Mouse (Mus musculus): ENCODE data around the gene Ankrd23. TPM values are rescaled to one million over a fixed set of nuclear protein-coding genes. Genes with fewer than 3 reads are reported as not detected.
A peak's percentile ranks its signal among the peaks of the same experiment; 100 is the strongest.

Ankrd23 gene
- polyA plus RNA-seq, 1 experiment from 2014 or later, result 18.9 TPM

DNA sequence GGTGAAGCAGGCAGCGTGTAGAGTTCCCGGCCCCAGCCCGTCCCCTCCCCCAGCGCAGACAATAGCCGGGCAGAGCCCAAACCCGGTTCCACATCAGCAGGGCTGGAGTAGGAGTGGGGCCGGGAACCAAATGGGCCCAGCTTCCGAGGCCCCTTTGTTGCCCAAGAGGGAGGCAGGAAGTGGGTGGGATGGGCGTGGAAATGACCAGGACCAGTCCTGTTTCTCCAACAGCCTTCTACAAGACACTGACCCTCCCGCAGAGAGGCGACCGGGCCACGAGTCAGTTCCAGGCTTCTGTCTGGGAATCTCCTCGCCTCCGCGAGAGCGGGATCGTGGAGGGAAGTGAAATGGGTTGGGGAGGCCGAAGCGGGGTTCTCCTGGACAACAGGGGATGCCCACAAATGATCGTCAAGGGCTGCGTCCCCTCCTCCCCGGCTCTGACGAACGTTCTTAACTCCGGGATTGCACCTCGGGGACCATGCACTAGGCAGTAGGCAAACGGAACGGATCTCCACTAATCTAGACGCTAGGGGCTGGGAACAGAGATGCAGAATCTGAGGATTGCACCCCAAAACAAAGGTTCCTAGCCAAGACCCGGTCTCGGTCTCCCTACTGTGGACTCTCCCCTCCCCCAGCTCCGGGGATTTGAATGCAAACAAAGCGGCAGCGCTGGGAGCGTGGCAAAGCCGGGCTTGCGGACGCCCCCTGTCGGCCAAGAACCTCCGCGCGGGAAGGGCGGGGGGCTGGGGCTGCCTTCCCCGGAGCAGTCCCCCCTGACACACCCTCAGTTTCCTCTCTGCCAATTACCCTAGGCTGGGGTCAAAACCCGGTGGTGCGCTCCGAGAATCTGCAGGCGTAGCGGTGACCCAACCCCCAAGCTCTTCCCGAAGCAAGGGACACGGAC lies 20.1 kb upstream of the Ankrd23 start:
- 0% methylated on average over 50 of the region's 52 CpGs for WGBS
- peak overlapping the region; percentile 79 for H3K4me2 ChIP-seq (ENCODE audit: low read length)
- peaks cover 34 to 39% of the 10 kb centered on the region in 2 experiments for H3K4me1 ChIP-seq (ENCODE audit: control insufficient read depth in 2 of 2, insufficient read depth in 2 of 2, low read length in 2 of 2)
- peak; percentile 64 for ATAC-seq (ENCODE audit: insufficient number of reproducible peaks, insufficient read depth, low FRiP score, low read depth)
- no peaks in the 10 kb centered on the region for H3K9me3 ChIP-seq (ENCODE audit: control insufficient read depth, low read length)
- no peaks in the 10 kb centered on the region for H3K27me3 ChIP-seq (ENCODE audit: control insufficient read depth, insufficient read depth, low read length)
- peak overlapping the region; percentile 78 to 83 for H3K4me3 ChIP-seq (ENCODE audit: control insufficient read depth in 1 of 2, insufficient read depth in 1 of 2, low read depth in 1 of 2, low read length in 2 of 2)
- H3K27ac ChIP-seq (replicated peaks in 1 of 2; ENCODE audit: control insufficient read depth in 1 of 2, insufficient read depth in 1 of 2, low read depth in 2 of 2, low read length in 2 of 2), result peak overlapping the region; percentile 95
- peaks cover 37% of the 10 kb centered on the region for H3K36me3 ChIP-seq (ENCODE audit: control insufficient read depth, insufficient read depth, low read length)
- H3K9ac ChIP-seq (ENCODE audit: low read length), result peak overlapping the region; percentile 96

DNA sequence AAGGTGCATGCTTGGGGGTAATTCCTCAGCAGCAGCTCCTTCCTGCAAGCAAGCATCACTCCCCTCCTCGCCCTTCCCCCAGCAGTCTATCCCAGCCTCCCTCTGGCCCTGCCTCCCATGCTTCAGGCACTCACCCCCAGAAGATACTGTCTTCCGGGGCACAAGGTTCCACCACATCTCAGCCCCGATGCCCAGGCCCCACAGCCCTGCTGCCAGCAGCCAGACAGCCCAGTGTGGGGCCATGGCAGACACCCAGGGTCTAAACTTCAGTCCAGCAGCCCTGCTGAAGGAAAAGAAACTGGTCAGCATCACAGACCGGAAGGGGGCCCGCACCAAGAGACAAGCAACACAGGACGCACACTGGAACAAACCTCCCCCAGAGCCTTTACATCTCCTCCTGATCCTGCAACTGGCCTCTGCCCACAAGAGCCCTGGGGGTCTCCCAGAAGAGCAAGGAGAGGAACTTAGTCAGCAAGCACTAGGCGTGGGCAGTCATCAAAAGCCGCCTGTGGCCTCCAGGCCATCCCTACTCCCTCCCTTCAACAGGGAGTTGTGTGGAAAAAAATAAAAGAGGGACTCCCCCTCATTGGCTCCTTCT lies 19.2 kb upstream of the Ankrd23 start:
- H3K36me3 ChIP-seq (ENCODE audit: control insufficient read depth, insufficient read depth, low read length), result peaks cover 46% of the 10 kb centered on the region
- ATAC-seq (ENCODE audit: insufficient number of reproducible peaks, insufficient read depth, low FRiP score, low read depth), result no peak

DNA sequence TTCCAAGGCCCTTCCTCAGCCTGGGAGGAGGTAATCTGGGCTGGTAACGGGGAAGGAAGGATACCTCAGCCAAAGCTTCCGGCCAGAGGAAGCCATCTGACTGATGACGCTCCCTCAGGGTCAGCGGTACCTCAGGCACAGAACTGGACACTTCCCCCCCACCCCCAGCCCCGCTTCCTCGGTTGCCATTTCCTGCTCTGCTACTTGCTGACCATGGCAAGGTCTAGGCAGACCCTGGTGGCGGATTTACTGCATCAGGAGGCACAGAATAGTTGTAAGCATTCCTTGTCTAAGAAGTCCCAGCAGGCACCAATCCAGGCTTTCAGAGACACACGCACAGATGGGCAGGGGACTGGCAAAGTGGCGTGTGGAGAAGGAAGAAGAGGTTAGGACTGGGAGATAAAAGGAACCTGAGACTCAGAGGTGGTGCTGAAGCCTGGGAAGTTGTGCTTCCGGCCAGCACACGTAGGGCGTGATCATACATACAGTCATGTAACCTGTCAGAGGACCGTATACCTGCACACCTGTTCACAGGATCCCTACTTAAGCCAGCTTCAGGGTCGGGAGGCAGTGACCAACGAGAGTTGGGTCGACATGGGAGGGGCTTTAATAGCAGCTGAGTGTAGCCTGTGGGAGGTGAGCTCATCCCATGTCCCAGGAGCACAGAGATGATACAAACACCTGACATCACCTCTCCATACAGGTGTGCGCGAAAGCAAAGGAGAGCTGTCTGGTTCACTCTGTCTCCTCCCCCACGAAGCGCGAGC lies 18.1 kb upstream of the Ankrd23 start:
- Histone ChIP-seq H3K4me3 (ENCODE audit: control insufficient read depth in 1 of 2, insufficient read depth in 1 of 2, low read depth in 1 of 2, low read length in 2 of 2) (peak overlapping the region; percentile 4 to 83; a peak in 3 of 4 replicates), H3K4me1 (ENCODE audit: control insufficient read depth in 2 of 2, insufficient read depth in 2 of 2, low read length in 2 of 2) (peaks cover 28 to 31% of the 10 kb centered on the region in 2 experiments), H3K36me3 (ENCODE audit: control insufficient read depth, insufficient read depth, low read length) (peaks cover 57% of the 10 kb centered on the region), H3K27ac (replicated peaks in 1 of 2; ENCODE audit: control insufficient read depth in 1 of 2, insufficient read depth in 1 of 2, low read depth in 2 of 2, low read length in 2 of 2) (peak overlapping the region; percentile 39 to 95; a peak in 2 of 4 replicates), H3K9me3 (ENCODE audit: control insufficient read depth, low read length) (no peaks in the 10 kb centered on the region), H3K27me3 (ENCODE audit: control insufficient read depth, insufficient read depth, low read length) (no peaks in the 10 kb centered on the region), H3K9ac (ENCODE audit: low read length) (peak overlapping the region; percentile 96), H3K4me2 (ENCODE audit: low read length) (peak overlapping the region; percentile 79)
- ATAC-seq (ENCODE audit: insufficient number of reproducible peaks, insufficient read depth, low FRiP score, low read depth), result no peak
- WGBS, result 74% methylated on average over 21 of the region's 21 CpGs

More for the DNA sequence above, 19.2 kb upstream of the Ankrd23 start:
- Histone ChIP-seq H3K27ac (replicated peaks in 1 of 2; ENCODE audit: control insufficient read depth in 1 of 2, insufficient read depth in 1 of 2, low read depth in 2 of 2, low read length in 2 of 2) (peak overlapping the region; percentile 95), H3K4me3 (ENCODE audit: control insufficient read depth in 1 of 2, insufficient read depth in 1 of 2, low read depth in 1 of 2, low read length in 2 of 2) (peak overlapping the region; percentile 78 to 83), H3K27me3 (ENCODE audit: control insufficient read depth, insufficient read depth, low read length) (no peaks in the 10 kb centered on the region), H3K4me2 (ENCODE audit: low read length) (peak overlapping the region; percentile 79), H3K4me1 (ENCODE audit: control insufficient read depth in 2 of 2, insufficient read depth in 2 of 2, low read length in 2 of 2) (peaks cover 31 to 34% of the 10 kb centered on the region in 2 experiments), H3K9ac (ENCODE audit: low read length) (peak overlapping the region; percentile 96), H3K9me3 (ENCODE audit: control insufficient read depth, low read length) (no peaks in the 10 kb centered on the region)
- 10% methylated on average over 8 of the region's 8 CpGs for WGBS

DNA sequence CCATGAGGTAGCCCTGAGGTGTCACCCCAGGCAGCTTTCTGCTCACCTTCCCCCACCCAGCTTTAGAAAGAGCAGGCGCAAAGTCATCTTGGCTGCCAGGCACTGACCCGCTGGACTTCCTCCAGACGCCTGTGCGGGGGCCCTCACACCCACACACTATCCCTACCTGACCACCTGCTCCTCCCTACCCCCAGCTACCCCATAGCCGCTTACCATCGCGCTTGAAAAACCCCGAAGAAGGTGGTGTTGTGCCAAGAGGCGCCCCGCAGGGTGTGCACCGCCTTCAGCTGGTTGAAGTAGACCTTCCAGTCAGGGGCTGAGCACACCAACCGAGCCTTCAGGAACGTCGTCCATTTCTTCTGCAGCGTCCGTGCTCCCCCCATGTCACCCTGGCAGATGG lies 15.8 kb upstream of the Ankrd23 start:
- Histone ChIP-seq H3K4me3 (ENCODE audit: control insufficient read depth in 1 of 2, insufficient read depth in 1 of 2, low read depth in 1 of 2, low read length in 2 of 2) (no peak overlapping the region), H3K4me1 (ENCODE audit: control insufficient read depth in 2 of 2, insufficient read depth in 2 of 2, low read length in 2 of 2) (peaks cover 18 to 40% of the 10 kb centered on the region in 2 experiments), H3K4me2 (ENCODE audit: low read length) (no peak overlapping the region), H3K27ac (replicated peaks in 1 of 2; ENCODE audit: control insufficient read depth in 1 of 2, insufficient read depth in 1 of 2, low read depth in 2 of 2, low read length in 2 of 2) (no peak overlapping the region), H3K9ac (ENCODE audit: low read length) (no peak overlapping the region), H3K36me3 (ENCODE audit: control insufficient read depth, insufficient read depth, low read length) (peaks cover 72% of the 10 kb centered on the region), H3K27me3 (ENCODE audit: control insufficient read depth, insufficient read depth, low read length) (no peaks in the 10 kb centered on the region), H3K9me3 (ENCODE audit: control insufficient read depth, low read length) (no peaks in the 10 kb centered on the region)
- 90% methylated on average over 16 of the region's 16 CpGs for whole genome bisulfite sequencing
- ATAC-seq (ENCODE audit: insufficient number of reproducible peaks, insufficient read depth, low FRiP score, low read depth), result no peak

DNA sequence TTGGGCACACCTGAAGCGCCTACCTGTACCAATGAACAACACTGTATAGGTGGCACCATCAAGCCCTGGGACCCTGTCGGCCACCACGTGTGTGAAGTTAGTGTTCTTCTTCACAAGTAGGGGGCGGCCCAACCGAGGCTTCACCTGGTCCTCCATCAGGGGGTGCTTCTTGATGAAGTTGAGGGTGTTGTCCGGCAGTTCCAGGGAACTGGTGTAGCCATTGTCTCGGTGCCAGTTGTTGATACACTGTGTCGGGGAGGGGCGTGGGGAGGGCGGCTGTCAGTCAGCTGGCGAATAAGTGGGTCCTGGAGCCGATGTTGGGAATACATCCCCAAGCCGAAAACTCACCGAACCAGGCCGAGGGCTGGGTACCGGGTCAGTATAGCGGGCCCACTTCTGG lies 15.2 kb upstream of the Ankrd23 start:
- Histone ChIP-seq H3K4me3 (ENCODE audit: control insufficient read depth in 1 of 2, insufficient read depth in 1 of 2, low read depth in 1 of 2, low read length in 2 of 2) (no peak overlapping the region), H3K27ac (replicated peaks in 1 of 2; ENCODE audit: control insufficient read depth in 1 of 2, insufficient read depth in 1 of 2, low read depth in 2 of 2, low read length in 2 of 2) (no peak overlapping the region), H3K4me2 (ENCODE audit: low read length) (no peak overlapping the region), H3K9ac (ENCODE audit: low read length) (no peak overlapping the region), H3K4me1 (ENCODE audit: control insufficient read depth in 2 of 2, insufficient read depth in 2 of 2, low read length in 2 of 2) (peaks cover 21 to 42% of the 10 kb centered on the region in 2 experiments), H3K27me3 (ENCODE audit: control insufficient read depth, insufficient read depth, low read length) (no peaks in the 10 kb centered on the region), H3K36me3 (ENCODE audit: control insufficient read depth, insufficient read depth, low read length) (peaks cover 72% of the 10 kb centered on the region), H3K9me3 (ENCODE audit: control insufficient read depth, low read length) (no peaks in the 10 kb centered on the region)
- no peak for ATAC-seq (ENCODE audit: insufficient number of reproducible peaks, insufficient read depth, low FRiP score, low read depth)
- WGBS, result 84% methylated on average over 17 of the region's 17 CpGs

DNA sequence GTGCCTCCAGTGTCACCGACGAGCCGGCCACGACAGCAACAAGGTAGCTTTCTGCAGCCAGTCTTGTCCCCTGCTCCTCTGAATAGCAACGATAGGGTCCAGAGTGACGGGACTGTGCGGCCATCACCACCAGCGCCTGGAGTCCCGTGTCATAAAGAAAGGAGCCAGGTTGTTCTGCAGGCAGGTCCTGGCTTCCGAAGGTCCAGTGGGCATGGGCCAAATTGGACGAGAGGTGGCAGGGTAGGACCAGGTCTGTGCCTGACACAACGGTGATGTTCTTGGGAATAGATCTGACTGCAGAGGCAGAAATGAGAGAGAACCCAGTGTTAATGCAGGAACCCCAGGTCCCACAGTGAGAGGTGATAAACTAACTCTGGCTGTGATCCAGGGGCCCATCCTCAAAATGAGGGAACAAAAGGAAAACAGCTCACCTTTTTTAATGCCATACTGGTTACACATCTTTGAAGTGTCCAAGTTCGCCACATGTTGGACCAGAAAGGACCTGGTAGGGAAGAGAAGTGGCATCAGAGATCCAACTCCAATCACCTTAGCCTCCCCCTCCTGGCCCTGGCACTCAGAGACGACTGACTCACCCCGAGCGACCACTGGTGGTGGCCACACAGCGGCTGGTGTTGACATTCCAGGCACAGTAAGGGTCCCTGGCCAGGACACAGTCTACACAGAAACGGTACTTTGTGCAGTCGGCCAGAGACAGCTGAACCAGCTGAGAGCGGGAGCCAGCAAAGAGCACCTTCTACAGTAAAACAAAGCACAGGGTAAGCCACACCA lies 13.6 kb upstream of the Ankrd23 start:
- H3K4me3 ChIP-seq (ENCODE audit: control insufficient read depth in 1 of 2, insufficient read depth in 1 of 2, low read depth in 1 of 2, low read length in 2 of 2), result no peak overlapping the region
- H3K36me3 ChIP-seq (ENCODE audit: control insufficient read depth, insufficient read depth, low read length), result peaks cover 70% of the 10 kb centered on the region
- H3K9ac ChIP-seq (ENCODE audit: low read length), result no peak overlapping the region
- no peak overlapping the region for H3K27ac ChIP-seq (replicated peaks in 1 of 2; ENCODE audit: control insufficient read depth in 1 of 2, insufficient read depth in 1 of 2, low read depth in 2 of 2, low read length in 2 of 2)
- H3K4me2 ChIP-seq (ENCODE audit: low read length), result no peak overlapping the region
- peaks cover 19 to 44% of the 10 kb centered on the region in 2 experiments for H3K4me1 ChIP-seq (ENCODE audit: control insufficient read depth in 2 of 2, insufficient read depth in 2 of 2, low read length in 2 of 2)
- ATAC-seq (ENCODE audit: insufficient number of reproducible peaks, insufficient read depth, low FRiP score, low read depth), result no peak
- no peaks in the 10 kb centered on the region for H3K9me3 ChIP-seq (ENCODE audit: control insufficient read depth, low read length)
- no peaks in the 10 kb centered on the region for H3K27me3 ChIP-seq (ENCODE audit: control insufficient read depth, insufficient read depth, low read length)
- WGBS, result 75% methylated on average over 20 of the region's 20 CpGs

DNA sequence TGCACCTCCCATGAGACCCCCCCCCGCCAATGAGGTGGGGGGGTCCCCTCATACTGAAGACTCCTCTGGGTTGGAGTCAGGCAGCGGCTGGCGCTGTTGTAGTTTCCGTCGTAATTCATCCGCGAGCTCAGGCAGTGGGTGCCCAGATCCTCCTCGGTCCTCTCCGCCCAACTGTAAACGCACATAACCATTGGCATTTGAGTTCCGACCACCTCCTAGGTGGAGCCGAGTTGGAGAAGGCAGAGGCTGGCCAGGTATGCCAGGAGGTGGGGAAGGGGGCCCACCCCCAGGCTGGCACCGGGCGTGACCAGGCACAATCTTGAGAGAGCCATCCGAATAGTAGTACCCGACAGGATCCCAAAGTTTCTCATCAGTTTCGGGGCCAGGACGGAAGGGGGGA lies 12.8 kb upstream of the Ankrd23 start:
- Histone ChIP-seq H3K27me3 (ENCODE audit: control insufficient read depth, insufficient read depth, low read length) (no peaks in the 10 kb centered on the region), H3K9me3 (ENCODE audit: control insufficient read depth, low read length) (no peaks in the 10 kb centered on the region), H3K27ac (replicated peaks in 1 of 2; ENCODE audit: control insufficient read depth in 1 of 2, insufficient read depth in 1 of 2, low read depth in 2 of 2, low read length in 2 of 2) (no peak overlapping the region), H3K9ac (ENCODE audit: low read length) (no peak overlapping the region), H3K4me3 (ENCODE audit: control insufficient read depth in 1 of 2, insufficient read depth in 1 of 2, low read depth in 1 of 2, low read length in 2 of 2) (no peak overlapping the region), H3K36me3 (ENCODE audit: control insufficient read depth, insufficient read depth, low read length) (peaks cover 64% of the 10 kb centered on the region), H3K4me2 (ENCODE audit: low read length) (no peak overlapping the region), H3K4me1 (ENCODE audit: control insufficient read depth in 2 of 2, insufficient read depth in 2 of 2, low read length in 2 of 2) (peaks cover 13 to 36% of the 10 kb centered on the region in 2 experiments)
- 85% methylated on average over 18 of the region's 18 CpGs for WGBS
- ATAC-seq (ENCODE audit: insufficient number of reproducible peaks, insufficient read depth, low FRiP score, low read depth), result no peak

Data from heart, embryonic 14.5 days (tissue).